Mouse (Mus musculus): ENCODE results near the gene Fhod1.

DNA sequence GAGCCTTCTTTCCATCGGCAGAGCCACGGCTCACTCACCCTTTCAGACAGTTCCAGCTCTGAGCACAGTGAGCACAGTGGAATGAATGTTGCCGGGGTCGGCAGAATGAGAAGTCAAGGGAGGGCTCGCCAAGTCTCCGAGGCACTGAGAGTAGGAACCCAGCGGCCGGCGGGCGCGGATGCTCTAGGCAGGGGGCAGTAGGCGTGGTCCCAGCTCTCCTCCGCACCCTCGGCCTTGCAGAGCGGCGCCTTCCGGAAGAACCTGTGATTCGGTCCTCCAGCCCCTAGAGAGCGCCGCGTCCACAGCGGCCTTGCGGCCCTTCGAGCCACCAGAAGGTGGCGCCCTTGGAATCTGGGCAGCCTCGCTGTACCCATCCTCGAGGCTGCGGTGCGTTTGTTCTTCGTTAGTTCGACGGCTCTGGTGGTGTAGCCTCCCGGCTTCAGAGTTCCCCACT is 26.8 kb upstream of the Fhod1 start:
- TF ChIP-seq CTCF (IDR thresholded peaks at IDR 0.05; ENCODE audit: low read depth, low read length), result peak; percentile 45
- TF ChIP-seq POLR2A (IDR thresholded peaks at IDR 0.05; ENCODE audit: extremely low read depth, insufficient read depth, low read length), result no peak

All from liver, adult 2 months (tissue).